Mouse (Mus musculus): Measurements from ENCODE around the gene Cilp2. TPM values are rescaled to one million over a fixed set of nuclear protein-coding genes. Genes with fewer than 3 reads are reported as not detected.
A peak's percentile ranks its signal among the peaks of the same experiment; 100 is the strongest.

The Cilp2 gene
- polyA plus RNA-seq, 1 experiment from 2014 or later = 0.37 TPM

DNA sequence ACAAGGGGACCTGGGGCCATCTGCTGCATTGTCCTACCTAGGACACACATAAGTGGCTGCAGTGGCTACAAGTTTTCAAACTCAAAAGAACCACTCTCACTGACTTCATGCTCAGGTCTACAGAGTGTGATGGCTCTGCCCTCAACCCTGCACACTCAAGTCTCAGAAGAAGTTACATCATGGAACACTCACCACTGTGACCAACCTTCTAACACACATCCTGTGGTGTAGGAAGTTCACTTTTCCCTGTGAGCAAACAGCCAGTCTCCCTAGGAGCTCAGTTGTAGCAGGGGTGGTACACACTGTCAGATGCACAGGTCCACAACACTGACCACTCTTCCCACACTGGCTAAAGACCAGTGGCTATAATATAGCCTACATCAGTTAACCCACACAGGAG is 31.0 kb upstream of the Cilp2 start:
- peaks cover 29% of the 10 kb centered on the region for H3K36me3 ChIP-seq
- H3K27me3 ChIP-seq = no peaks in the 10 kb centered on the region
- no peak overlapping the region for H3K4me2 ChIP-seq
- peaks cover 52% of the 10 kb centered on the region for H3K4me1 ChIP-seq (replicated peaks)
- H3K27ac ChIP-seq = no peak overlapping the region
- H3K9ac ChIP-seq = no peak overlapping the region
- ATAC-seq (replicated peaks; ENCODE audit: insufficient number of reproducible peaks, insufficient read depth, low FRiP score, low read depth) = no peak
- H3K4me3 ChIP-seq = no peak overlapping the region
- no peaks in the 10 kb centered on the region for H3K9me3 ChIP-seq (replicated peaks)

DNA sequence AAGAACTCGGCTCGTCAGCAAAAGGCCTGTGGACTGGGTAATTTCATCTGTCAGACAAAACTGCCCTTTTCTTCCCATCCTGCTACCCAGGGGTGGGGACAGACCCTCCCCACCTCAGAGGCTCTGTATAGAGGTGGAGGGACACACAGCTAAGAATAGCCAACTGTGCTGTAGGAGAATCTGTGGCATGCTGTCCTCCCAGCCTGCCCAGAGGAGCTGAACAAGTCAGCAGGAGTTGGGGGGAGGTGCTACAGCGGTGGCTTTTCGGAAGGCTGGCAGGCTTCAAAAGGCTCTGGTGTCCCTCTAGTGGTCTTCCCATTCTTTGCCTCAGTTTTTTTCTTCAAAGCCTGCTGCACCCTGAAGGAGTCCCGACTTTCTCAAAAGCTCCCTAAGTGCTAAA is 28.3 kb upstream of the Cilp2 start:
- Histone ChIP-seq H3K4me1 (replicated peaks) (peaks cover 38% of the 10 kb centered on the region), H3K27ac (peak overlapping the region; percentile 91), H3K36me3 (peaks cover 56% of the 10 kb centered on the region), H3K9ac (no peak overlapping the region), H3K4me3 (no peak overlapping the region), H3K27me3 (no peaks in the 10 kb centered on the region), H3K9me3 (replicated peaks) (no peaks in the 10 kb centered on the region), H3K4me2 (peak overlapping the region; percentile 30; the same call in 1 of the 2 replicates)
- peak; percentile 82 for ATAC-seq (replicated peaks; ENCODE audit: insufficient number of reproducible peaks, insufficient read depth, low FRiP score, low read depth)
- 22% methylated on average over 5 of the region's 5 CpGs for WGBS

DNA sequence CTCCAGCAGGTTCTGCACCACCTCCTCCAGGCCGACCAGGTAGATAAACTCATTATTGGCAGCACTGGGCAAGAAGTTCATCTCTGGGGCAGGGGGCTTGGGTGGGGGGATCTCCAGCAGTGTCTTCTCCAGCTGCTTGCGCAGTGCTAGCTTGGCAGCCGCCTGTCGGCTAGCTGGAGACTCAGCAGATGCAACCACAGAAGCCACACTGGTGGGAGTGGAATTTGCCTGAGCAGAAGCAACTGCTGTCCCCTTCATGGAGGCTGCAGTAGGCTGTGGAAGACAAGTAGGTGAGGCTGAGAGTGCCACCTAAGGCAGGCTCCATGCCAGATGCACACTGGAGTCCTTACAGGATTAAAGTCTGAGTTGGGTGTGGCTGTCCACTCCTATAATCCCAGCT is 27.0 kb upstream of the Cilp2 start:
- H3K9ac ChIP-seq = no peak overlapping the region
- 70% methylated on average over 4 of the region's 4 CpGs for WGBS
- H3K4me3 ChIP-seq = no peak overlapping the region
- H3K4me1 ChIP-seq (replicated peaks) = peaks cover 25% of the 10 kb centered on the region
- H3K36me3 ChIP-seq = peaks cover 68% of the 10 kb centered on the region
- H3K27me3 ChIP-seq = no peaks in the 10 kb centered on the region
- no peak for ATAC-seq (replicated peaks; ENCODE audit: insufficient number of reproducible peaks, insufficient read depth, low FRiP score, low read depth)
- no peak overlapping the region for H3K4me2 ChIP-seq
- H3K27ac ChIP-seq = peak overlapping the region; percentile 91
- H3K9me3 ChIP-seq (replicated peaks) = no peaks in the 10 kb centered on the region

DNA sequence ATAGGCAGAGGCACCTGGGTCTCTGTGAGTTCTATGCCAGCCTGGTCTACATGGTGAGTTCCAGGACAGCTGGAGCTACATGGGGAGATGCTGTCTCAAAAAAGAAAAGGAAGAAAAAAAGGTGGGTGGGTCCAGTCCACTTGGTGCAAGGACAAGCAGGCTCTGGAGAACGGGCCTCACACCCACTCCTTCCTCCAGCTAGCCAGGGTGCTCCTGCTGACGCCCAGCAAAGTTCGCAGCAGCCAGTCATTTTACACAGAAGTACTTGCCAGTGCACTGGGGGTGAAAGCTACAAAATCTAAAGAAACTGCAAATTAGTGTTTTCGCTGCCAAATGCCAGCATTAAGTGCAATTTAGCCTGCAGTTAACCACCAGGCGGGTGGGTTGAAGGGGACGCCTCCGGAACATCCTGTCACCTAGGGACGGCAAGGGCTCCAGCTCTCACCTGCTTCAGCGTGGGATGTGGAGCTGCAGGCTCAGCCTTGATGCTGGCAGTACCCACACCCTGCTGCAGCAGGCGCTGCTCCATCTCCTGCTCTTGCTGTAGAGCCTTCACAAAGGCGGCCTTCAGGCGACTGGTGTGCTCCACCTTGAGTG is 25.1 kb upstream of the Cilp2 start:
- Histone ChIP-seq H3K4me3 (no peak overlapping the region), H3K9me3 (replicated peaks) (no peaks in the 10 kb centered on the region), H3K4me2 (no peak overlapping the region), H3K27ac (no peak overlapping the region), H3K27me3 (no peaks in the 10 kb centered on the region), H3K36me3 (peaks cover 83% of the 10 kb centered on the region), H3K4me1 (replicated peaks) (peaks cover 22% of the 10 kb centered on the region), H3K9ac (no peak overlapping the region)
- ATAC-seq (replicated peaks; ENCODE audit: insufficient number of reproducible peaks, insufficient read depth, low FRiP score, low read depth) = no peak
- 90% methylated on average over 12 of the region's 12 CpGs for WGBS

DNA sequence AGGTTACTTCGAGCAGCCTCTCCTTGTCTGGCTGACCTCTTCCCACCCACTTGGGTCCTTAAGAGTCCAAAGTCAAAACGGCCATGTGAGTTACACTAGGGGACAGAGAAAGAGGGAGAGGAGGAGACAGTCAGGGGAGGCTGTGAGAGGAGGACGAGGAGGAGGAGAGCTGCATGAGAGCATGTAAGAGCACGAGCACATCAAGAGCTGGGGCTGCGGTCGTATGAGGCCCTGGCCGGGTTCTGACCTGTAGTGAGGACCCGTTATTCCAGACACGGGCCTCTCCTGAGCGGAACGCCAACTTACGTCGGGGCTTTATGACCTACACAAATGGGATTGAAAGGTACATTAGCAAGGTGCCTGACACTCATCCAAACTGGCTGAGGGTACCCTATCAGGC is 24.4 kb upstream of the Cilp2 start:
- 92% methylated on average over 13 of the region's 13 CpGs for WGBS
- no peak overlapping the region for H3K9ac ChIP-seq
- no peaks in the 10 kb centered on the region for H3K9me3 ChIP-seq (replicated peaks)
- no peak overlapping the region for H3K4me3 ChIP-seq
- ATAC-seq (replicated peaks; ENCODE audit: insufficient number of reproducible peaks, insufficient read depth, low FRiP score, low read depth) = no peak
- no peak overlapping the region for H3K27ac ChIP-seq
- peaks cover 79% of the 10 kb centered on the region for H3K36me3 ChIP-seq
- peaks cover 22% of the 10 kb centered on the region for H3K4me1 ChIP-seq (replicated peaks)
- H3K4me2 ChIP-seq = no peak overlapping the region
- no peaks in the 10 kb centered on the region for H3K27me3 ChIP-seq

DNA sequence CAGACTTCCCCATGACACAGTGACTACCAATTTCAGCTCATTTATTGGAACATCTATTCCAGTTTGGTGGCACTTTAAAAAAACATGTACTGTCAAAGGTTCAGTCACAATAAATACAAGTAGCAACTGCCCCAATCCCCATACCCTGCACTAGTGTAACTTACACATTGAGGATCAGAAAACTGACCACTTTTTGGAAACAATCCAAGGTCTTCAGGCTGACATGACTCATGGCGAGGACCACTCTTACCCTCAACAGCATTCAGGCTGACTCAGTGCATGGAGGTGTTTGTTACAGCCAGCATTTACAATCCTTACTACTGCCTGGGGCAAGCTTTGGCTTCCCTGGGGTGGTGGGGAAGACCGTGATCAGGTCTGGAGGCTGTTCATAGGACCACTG is 19.6 kb upstream of the Cilp2 start:
- Histone ChIP-seq H3K4me3 (no peak overlapping the region), H3K27ac (no peak overlapping the region), H3K4me2 (no peak overlapping the region), H3K36me3 (peaks cover 44% of the 10 kb centered on the region), H3K27me3 (no peaks in the 10 kb centered on the region), H3K9me3 (replicated peaks) (no peaks in the 10 kb centered on the region), H3K4me1 (replicated peaks) (peaks cover 26% of the 10 kb centered on the region), H3K9ac (no peak overlapping the region)
- 72% methylated on average over 2 of the region's 2 CpGs for WGBS
- no peak for ATAC-seq (replicated peaks; ENCODE audit: insufficient number of reproducible peaks, insufficient read depth, low FRiP score, low read depth)

DNA sequence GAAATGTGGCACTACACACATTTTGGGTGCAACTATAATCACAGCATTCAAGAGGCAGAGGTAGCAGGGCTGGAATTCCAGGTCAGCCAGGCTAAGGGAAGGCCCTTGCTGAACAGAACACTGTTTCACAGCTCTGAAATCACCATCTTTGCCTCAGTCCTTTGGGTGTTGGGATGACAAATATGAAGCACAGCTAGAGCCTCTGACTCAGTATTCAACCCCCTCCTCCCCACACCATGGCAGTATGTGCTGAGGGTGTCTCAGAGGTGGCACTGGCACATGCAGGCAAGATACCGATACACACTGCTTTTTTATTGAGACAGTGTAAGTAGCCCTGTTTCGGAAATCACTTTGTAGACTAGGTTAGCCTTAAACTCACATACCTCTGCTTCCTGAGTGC is 18.8 kb upstream of the Cilp2 start:
- ATAC-seq (replicated peaks; ENCODE audit: insufficient number of reproducible peaks, insufficient read depth, low FRiP score, low read depth) = no peak
- no peak overlapping the region for H3K4me2 ChIP-seq
- no peak overlapping the region for H3K4me3 ChIP-seq
- peaks cover 35% of the 10 kb centered on the region for H3K36me3 ChIP-seq
- no peak overlapping the region for H3K27ac ChIP-seq
- no peak overlapping the region for H3K9ac ChIP-seq
- peaks cover 31% of the 10 kb centered on the region for H3K4me1 ChIP-seq (replicated peaks)
- 82% methylated on average over 2 of the region's 2 CpGs for WGBS
- no peaks in the 10 kb centered on the region for H3K9me3 ChIP-seq (replicated peaks)
- no peaks in the 10 kb centered on the region for H3K27me3 ChIP-seq

DNA sequence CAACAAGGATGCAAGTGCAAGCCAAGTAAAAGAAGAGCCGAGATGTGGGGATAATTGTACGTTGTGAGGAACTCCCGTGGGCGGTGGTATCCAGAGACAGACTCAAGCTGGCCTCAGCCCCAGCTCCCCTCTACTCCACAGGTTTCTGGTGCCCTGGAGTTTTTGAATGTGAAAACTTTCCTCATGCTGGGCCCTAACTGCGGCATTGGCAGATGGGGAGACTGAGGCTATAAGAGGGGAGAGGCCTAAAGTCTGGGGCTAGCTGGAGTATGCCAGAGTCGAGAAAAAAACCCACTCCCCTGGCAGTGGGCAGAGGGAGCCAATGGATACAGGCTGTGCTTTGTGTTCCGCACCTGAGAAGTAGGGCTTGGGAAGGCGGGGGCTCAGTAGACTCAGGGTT is 16.6 kb upstream of the Cilp2 start:
- Histone ChIP-seq H3K4me3 (no peak overlapping the region), H3K4me1 (replicated peaks) (peaks cover 43% of the 10 kb centered on the region), H3K9me3 (replicated peaks) (no peaks in the 10 kb centered on the region), H3K27me3 (no peaks in the 10 kb centered on the region), H3K36me3 (peaks cover 16% of the 10 kb centered on the region), H3K4me2 (no peak overlapping the region), H3K27ac (no peak overlapping the region), H3K9ac (no peak overlapping the region)
- WGBS = 79% methylated on average over 8 of the region's 8 CpGs
- ATAC-seq (replicated peaks; ENCODE audit: insufficient number of reproducible peaks, insufficient read depth, low FRiP score, low read depth) = no peak

DNA sequence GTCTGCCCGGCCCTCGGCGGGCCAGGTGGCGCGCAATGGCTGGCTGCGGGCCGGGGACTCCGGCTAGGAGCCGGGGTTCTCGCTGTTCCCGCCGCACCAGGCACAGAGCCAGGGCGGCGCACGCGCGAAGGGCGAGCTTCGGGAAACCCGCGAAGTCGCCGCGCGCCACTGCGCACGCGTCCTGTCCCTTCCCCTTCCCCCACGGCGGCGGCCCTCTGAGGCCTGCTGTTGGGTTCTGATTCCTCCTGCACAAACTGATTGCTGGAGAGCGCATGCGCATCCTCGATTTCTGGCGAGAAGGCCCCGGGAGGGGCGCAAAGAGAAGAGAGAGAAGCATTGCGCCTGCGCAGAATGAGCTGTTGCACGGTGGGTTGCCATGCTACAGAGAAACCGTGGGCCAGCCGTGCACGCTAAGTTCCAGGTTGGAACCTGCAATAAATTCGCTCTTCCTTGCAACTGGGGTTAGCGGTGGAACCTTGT is 15.6 kb upstream of the Cilp2 start:
- ATAC-seq (replicated peaks; ENCODE audit: insufficient number of reproducible peaks, insufficient read depth, low FRiP score, low read depth) = peak; percentile 87
- Histone ChIP-seq H3K4me3 (peak overlapping the region; percentile 79), H3K9me3 (replicated peaks) (no peaks in the 10 kb centered on the region), H3K27me3 (no peaks in the 10 kb centered on the region), H3K4me1 (replicated peaks) (peaks cover 50% of the 10 kb centered on the region), H3K4me2 (peak overlapping the region; percentile 90), H3K36me3 (peaks cover 8% of the 10 kb centered on the region), H3K9ac (peak overlapping the region; percentile 70), H3K27ac (peak overlapping the region; percentile 93)
- WGBS = under 1% methylated on average over 45 of the region's 45 CpGs

DNA sequence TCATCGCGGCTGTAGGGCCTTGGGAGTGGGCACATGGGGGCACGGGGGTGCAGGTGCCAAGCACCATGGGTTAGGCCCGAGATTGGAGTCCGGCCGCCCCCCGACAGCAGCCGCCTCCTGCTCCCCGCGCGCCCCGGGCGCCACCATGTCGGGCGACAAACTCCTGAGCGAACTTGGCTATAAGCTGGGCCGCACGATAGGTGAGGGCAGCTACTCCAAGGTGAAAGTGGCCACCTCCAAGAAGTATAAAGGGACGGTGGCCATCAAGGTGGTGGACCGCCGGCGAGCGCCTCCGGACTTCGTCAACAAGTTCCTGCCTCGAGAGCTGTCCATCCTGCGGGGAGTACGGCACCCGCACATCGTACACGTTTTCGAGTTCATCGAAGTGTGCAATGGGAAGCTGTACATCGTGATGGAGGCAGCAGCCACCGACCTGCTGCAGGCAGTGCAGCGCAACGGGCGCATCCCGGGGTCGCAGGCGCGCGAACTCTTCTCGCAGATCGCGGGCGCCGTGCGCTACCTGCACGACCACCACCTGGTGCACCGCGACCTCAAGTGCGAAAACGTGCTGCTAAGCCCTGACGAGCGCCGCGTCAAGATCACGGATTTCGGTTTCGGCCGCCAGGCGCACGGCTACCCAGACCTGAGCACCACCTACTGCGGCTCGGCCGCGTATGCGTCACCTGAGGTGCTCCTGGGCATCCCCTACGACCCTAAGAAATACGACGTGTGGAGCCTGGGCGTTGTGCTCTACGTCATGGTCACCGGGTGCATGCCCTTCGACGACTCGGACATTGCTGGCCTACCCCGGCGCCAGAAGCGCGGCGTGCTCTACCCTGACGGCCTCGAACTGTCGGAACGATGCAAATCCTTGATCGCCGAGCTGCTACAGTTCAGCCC is 14.9 kb upstream of the Cilp2 start, which contains the start of the genes Tssk6, Ndufa13 and Yjefn3:
Tssk6 (plus strand) TSS at position 22 of the 900 bp plus-strand sequence.
Ndufa13 (minus strand) TSS at position 396 of the 900 bp plus-strand sequence.
Yjefn3 (minus strand) TSS at position 550 of the 900 bp plus-strand sequence.
- Histone ChIP-seq H3K4me1 (replicated peaks) (peaks cover 57% of the 10 kb centered on the region), H3K9ac (peak within 1 kb of the TSS; percentile 71), H3K27ac (peak within 1 kb of the TSS; percentile 93), H3K4me2 (peak within 1 kb of the TSS; percentile 90), H3K36me3 (peaks cover 3% of the 10 kb centered on the region; the same call in 1 of the 2 replicates), H3K27me3 (no peaks in the 10 kb centered on the region), H3K9me3 (replicated peaks) (no peaks in the 10 kb centered on the region), H3K4me3 (peak within 1 kb of the TSS; percentile 79)
- WGBS = 4% methylated on average over 89 of the region's 89 CpGs
- ATAC-seq (replicated peaks; ENCODE audit: insufficient number of reproducible peaks, insufficient read depth, low FRiP score, low read depth) = peak; percentile 12

DNA sequence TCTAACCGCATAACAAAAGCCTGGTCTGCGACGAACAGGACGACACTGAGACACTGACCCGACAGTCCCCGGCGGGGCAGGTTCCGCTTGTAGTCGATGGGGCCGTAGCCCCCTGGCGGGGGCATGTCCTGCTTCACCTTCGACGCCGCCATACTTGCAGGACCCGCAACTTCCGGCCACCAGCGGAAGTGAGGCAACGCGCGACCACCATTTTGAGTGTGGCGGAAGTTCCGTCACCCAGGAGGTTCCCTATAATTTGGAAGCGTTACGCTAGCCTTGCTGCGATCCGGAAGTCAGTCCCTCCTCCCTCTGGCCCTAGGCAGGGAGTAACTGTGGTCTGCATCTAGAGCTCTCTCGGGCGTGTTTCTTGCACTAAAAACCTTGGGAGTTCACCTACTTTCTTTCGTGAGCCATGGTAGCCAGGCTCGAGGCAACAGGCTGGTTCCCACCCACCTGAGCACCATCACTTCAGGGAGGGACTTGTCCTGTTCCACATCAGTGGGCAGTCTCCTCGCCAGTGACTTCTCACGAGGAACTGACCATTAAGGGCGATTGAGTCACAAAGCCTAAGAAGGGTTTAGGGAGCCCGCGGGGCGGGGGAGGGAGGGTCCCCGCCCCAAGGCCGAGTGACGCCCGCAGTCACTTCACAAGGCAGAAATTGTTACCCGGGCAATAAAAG is 14.1 kb upstream of the Cilp2 start:
- Histone ChIP-seq H3K27ac (peak overlapping the region; percentile 93), H3K27me3 (no peaks in the 10 kb centered on the region), H3K4me1 (replicated peaks) (peaks cover 64% of the 10 kb centered on the region), H3K9me3 (replicated peaks) (no peaks in the 10 kb centered on the region), H3K4me2 (peak overlapping the region; percentile 90), H3K36me3 (peaks cover 3% of the 10 kb centered on the region), H3K9ac (peak overlapping the region; percentile 71), H3K4me3 (peak overlapping the region; percentile 79)
- WGBS = 1% methylated on average over 41 of the region's 41 CpGs
- ATAC-seq (replicated peaks; ENCODE audit: insufficient number of reproducible peaks, insufficient read depth, low FRiP score, low read depth) = peak; percentile 65

Measured in heart, embryonic 15.5 days (tissue).